Mouse (Mus musculus) urinary bladder, postnatal 4 days (tissue): ENCODE results near the gene Ip6k2.
A peak's percentile ranks its signal among the peaks of the same experiment; 100 is the strongest.

Experiments
- DNase-seq, 2 experiments: peaks; one replicate each; pipeline ENCODE4 v3.0.0; 2021 to 2022; ENCODE audit warnings: low spot score in 2 of 2

Gene Ip6k2

DNA sequence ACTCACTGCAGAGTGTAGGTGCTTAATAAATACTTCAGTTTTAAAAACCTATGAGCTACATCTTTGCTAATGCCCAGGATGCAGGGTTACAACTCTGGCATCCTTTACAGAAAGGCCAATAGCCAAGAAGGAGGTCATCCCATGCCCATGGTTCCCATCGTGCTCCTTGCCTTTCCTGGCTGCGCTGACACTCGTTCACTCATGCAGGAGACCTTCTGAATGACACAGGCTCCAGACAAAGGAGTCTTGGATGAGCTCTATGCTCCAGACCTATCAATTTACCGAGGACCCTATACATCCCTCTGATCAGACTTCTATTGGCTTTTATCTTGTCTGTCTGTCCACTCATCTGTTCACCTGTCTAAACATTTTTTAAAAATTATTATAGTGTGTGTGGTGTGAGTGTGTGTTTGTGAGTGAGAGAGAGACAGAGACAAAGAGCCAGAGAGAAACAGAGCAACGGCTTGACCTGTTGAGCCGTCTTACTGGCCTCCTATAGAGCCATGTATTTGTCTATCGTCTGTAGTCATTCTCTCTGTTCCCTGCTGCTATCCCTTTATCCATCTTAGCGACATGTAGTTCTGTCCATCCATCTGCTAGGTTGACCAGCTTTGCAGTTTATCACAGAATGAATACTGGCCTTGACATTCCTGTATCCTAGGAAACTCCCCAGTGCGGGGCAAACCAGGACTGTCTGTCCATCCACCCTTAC, 604 bp upstream of the Ip6k2 start:
- DNase-seq = no peak

DNA sequence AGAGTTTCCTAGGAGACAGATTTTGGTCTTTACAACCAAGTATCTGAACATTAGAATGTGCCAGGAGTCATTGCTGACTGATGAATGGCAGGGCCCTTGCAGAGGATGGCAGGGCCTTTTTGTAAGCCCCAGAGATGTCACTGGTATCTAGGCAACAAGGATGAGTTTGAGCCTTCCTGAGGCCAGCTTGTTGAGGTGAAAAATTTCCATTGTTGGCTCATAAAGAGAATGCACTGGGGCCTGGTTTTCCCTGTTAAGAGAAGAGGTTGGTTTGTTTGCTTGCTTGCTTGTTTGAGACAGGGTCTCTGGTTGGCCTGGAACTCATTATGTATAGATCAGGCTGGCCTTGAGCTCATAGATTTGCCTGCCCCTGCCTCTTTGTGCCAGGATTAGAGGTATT, 1.8 kb downstream of the Ip6k2 start:
- DNase-seq = no peak

DNA sequence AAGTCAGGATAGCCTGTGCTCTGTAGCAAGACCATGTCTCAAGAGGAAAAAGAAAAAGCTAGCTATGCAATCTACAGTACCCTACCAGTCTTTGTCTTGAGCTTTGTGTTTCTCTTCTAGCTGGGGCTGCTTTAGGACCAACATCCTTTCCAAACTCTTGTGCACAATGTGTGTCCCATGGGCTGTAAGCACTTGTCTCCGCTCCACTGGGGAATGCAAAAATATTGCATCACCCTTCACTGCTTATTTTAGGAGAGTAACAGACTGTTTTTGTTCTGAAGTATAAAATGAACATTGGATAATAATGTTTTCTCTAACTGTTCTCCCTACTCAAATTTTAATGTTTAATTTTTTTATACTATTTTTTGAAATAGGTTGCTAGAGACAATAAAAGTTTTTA, 2.9 kb downstream of the Ip6k2 start:
- no peak for DNase-seq

DNA sequence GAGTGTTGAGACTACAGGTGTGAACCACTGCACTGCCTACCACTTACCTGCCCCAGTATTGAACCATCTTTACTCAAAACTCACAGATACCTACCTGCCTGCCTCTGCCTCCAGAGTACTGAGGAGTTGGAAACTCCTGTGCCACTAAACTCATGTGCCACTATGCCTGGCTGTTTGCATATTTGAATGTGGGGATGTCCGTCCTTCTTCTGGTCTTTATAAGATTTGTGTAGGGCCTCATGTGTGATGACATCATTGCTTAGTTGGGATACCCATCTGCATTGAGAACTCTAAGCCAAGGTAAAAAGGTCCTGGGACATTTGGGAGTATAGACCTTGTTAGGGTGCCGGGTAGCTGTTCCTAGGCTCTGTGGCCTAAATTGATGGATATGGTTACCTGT, 3.5 kb downstream of the Ip6k2 start:
- DNase-seq = no peak

DNA sequence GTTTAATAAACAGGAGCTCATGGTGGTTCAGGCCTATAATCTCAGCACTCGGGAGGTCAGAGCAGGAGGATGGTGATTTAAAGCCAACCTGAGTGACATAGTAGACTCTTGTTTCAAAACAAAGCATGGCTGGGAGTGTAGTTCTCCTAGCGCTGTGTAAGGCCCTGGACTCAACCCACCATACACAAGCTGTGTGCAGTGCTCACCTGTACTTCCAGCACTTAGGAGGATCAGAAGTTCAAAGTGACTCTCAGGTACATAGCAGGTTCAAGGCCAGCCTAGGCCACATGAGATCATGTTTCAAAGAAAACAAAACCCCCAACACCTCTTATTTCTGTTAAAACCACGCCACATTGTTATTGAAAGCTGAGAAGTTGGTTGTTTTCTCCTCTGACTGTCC, 5.1 kb downstream of the Ip6k2 start:
- no peak for DNase-seq

DNA sequence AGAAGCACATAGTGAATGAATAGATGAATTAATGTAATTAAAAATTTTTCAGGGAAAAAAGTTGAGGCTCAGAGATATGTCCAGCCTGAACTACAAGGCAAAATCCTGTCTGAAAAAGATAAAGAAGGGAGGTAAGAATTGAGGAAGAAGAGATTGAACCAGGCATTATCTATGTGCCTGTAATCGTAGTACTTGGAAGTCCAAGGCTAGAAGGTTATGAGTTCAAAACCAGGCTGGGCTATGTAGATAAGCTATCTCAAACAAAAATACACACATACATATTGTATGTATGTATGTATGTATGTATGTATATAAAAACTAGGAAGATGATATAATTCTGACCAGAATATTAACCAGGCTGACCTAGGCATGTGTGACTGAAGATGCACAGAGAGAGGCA, 8.7 kb downstream of the Ip6k2 start:
- no peak for DNase-seq

DNA sequence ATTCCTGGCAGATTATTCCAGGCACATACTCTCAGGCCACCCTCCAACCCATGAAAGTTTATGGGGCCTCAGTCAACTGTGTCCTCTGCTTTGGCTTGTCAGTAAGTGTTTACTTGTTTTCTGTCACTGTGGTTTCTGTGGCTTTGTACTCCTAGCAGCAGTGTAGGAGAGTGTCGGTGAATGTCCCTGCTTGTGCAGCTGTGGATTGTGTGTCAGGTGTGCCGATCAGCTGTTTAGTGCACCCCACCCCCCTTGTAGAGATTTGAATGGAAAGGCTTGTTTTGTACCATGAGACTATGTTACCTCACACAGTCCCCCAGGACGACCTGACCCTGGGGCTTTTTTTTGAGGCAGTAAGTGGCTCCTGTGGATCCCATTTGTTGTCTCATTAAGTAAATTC, 9.1 kb downstream of the Ip6k2 start:
- no peak for DNase-seq

DNA sequence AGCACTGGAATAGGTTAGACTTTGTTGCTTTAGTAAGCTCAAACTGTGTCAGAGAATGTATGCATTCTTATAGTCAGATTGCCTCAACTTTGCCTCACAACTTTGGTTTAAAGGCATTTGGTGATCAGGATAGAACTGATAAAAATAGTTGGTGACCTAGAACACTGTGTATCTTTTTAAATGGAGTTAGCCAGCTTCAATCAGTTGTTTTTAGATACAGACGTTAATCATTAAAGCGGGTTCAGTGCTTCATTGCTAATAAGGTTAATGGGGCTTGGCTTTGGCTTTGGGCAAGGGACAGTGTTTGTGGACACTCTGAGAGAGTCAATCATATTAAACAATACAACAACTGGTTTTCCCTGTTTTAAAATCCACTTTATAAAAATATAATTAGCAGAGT, 11.7 kb downstream of the Ip6k2 start:
- DNase-seq = no peak

DNA sequence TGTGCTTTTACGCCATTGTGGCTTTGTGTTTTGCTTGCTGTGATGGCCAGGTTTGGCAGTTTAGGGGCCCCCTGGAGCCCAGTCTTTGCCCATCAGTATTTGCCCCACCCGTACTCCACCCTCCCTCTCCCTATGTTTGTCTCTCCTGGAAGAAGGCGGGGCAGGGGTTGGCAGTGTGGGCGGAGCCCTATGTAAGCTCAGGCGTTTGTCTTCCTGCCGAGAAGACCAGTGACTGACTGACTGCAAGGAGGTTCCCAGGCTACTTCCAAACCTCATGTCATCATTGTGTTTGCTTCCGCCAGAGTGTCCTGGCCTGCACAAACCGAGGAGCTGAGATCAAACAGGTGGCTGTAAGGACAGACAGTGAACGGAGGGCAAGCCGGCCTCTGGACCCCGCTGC, 12.2 kb downstream of the Ip6k2 start:
- no peak for DNase-seq

DNA sequence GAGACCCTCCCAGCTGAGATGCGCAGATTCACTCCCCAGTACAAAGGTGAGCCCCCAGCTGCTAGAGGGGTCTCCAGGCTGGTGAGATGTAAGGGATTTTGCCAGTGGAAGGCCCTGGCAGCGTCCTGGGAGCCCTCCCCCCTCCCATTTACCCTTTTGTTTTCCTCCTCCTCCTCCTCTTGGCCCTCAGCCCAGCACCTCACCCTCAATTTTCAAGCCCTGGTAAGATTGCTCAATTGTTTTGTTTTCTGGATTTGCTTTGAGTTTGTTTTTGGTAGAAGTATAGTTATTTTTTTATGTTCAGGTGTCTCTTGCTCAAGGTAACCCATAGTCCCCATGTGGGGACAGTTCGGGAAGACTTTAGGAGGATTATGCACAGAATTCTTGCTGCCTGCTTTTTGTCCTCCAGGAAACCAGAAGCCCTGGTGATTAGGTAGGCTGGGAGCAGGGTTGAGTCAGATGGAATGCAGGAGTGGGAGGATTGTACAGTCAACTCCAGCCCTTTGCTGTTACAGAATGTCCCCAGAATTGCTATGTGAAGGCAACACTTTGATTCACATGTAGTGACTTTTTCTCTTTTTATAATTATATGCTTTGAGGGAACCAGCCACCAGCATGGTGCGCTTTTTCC, 12.9 kb downstream of the Ip6k2 start:
- DNase-seq = no peak

DNA sequence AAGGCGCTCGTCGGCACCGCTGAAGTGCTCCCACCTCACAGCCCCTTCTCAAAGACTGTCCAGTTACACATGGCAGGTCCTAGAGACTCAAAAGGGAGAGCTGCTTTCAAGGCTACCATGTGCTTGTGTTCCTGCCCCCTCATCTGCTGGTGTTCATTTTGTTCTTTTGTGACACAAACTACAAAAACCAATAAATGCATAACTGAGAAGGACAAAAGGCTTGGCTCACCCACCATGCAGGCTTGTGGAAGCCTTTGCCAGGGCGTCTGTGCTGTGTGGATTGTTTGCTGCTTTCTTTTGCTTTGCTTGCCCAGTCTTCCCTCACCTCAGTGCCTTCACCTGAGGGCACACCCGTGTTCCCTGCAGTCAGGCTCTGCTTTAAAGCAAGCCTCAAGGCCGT, 13.9 kb downstream of the Ip6k2 start:
- no peak for DNase-seq

DNA sequence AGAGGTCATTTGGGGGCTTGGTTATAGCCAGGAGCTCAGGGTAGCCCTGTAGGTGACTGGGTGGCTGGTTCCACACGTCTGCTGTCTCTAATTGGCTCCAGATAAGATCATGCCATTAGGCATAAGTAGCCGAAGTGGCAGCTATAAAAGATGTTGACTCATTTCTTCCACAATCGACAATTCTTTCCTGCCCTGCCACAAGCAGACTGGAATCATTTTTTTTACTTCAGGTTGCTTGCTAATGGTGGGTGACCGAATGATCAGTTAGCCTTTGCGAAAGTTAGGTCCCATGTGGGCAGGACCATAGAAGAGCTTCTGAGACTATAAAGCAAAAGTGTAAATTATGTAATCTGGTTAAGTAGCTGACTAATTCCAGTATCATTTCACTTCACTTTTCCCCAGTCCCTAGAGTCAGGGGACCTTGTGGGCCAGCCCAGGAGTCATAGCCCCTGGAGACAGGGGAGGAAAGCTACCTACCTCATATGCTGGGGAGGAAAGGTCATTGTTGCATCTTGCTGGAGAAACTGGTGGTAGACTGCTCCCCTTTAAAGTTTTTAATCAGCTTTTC, 15.0 kb downstream of the Ip6k2 start:
- no peak for DNase-seq

DNA sequence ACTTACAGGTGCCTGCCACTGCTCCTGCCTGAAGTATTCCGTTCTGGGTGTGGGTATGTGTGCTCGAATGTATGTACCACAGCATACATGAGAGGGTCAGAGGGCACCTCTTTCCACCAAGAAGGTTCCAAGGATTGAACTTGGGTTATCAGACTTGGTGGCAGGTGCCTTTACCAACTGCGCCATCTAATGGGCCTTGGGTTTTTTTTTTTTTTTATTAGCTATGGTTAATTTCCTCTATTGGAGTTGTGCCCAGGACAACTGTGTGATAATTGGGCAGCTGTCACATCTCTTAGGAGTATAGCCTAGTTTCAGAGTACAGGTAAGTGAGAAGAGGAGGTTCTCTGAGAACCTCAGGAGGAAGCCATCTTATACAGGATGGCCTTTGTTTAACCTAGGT, 16.0 kb downstream of the Ip6k2 start:
- no peak for DNase-seq

DNA sequence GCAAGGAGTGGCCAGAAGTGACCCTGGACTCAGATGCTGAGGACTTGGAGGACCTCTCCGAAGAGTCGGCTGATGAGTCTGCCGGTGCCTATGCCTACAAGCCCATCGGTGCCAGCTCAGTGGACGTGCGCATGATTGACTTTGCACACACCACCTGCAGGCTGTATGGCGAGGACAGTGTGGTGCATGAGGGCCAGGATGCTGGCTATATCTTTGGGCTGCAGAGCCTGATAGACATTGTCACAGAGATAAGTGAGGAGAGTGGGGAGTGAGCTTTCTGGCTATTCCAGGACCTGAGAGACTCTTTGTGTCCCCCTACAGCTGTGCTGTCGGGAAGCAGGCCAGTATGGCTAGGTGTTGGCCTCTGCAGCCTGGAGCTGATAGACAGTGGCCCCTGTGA, 22.2 kb downstream of the Ip6k2 start:
- no peak for DNase-seq

DNA sequence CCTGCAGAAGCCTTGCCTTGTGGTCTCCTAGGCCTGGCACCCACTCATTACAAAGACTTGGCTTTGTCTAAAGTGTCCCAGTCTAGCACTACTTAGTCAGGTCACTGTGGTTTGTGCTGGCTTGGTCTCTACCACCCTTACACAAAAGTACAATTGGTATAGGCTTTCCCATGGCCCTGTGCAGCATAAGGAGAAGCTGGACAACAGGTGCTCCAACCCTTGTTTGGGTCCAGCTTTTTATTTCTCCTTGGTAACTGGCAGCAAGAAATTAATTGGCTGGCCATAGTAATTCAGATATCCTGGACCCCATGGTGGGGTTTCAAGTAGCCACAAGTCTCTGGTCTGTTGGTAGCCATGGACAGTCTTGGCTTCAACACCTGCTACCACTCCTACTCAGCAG, 22.8 kb downstream of the Ip6k2 start:
- no peak for DNase-seq

DNA sequence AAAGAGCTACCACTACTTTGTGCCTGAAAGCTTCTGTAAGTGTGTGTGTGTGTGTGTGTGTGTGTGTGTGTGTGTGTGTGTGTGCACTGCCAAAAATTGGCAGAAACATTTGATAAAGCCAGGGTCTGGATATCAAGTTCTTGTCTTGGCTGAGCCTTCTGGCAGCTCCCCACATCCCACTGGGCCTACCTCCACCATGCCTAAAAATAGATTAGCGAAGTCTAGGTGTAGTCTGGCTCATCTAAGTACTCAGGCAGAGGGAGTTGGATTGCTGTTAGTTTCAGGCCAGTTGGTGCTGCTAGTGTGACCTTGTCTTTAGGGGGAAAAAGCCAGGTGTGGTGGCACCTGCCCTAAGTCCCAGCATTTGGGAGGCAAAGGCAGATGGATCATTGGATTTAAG, 23.2 kb downstream of the Ip6k2 start:
- DNase-seq = no peak

DNA sequence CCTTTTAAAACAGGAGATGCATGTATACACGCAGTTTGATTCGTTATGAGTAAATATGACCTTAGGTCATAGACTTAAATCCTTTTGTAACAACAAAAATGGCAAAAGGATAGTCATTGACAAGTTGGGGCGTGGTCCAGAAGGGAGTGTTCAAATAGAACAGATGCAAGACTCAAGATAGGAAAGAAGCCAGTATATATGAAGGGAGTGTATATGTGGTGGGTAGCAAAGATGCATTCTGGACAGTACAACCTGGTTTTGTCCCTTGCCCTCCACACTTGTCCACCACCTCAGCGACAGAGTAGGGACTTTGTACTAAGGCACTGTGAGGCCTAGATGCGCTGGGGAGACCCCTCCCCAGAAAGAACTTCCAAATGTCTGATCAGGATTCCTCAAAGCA, 24.1 kb downstream of the Ip6k2 start:
- no peak for DNase-seq

DNA sequence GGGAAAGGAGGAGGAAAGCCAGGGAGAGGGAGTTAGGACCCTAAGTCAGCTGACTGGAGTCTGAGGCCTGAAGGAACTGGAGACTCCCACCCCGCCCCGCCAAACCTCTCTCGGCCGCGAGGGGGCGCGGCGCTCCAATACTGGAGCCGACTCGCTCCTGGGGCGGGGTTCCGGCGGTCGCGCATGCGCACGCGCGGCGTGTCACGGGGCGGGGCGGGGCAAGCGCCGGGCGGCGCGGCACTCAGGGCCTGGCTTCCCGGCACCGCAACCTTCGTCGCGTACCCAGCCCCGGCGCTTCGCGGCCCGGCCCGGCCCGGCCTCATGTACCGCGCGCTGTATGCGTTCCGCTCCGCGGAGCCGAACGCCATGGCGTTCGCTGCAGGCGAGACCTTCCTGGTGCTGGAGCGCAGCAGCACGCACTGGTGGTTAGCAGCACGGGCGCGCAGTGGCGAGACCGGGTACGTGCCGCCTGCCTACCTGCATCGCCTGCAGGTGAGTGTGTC, 24.6 kb downstream of the Ip6k2 start, which contains the start of gene Nckipsd:
Gene Nckipsd (plus strand): TSS at position 206 of the 503 bp plus-strand sequence.
- DNase-seq = peak; percentile 93 to 97

DNA sequence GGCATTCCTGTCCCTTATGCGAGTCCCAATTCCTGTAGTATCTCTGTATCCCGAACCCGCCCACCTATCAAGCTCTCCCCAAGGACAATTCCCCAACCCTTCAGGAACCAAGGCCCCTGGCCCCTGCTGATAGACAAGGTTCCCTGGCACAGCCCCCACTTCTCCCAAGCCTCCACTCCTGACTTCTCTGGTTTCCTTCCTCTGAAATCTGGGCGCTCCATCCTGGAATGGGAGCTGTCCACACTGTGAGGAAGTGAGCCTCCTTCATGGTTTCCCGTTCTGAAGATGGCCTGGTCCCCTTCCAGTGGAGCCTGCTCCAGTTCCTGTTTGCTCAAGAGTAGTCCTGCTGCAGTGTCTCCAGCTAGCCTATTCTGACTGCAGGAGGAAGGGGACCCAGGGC, 25.6 kb downstream of the Ip6k2 start:
- DNase-seq = no peak

DNA sequence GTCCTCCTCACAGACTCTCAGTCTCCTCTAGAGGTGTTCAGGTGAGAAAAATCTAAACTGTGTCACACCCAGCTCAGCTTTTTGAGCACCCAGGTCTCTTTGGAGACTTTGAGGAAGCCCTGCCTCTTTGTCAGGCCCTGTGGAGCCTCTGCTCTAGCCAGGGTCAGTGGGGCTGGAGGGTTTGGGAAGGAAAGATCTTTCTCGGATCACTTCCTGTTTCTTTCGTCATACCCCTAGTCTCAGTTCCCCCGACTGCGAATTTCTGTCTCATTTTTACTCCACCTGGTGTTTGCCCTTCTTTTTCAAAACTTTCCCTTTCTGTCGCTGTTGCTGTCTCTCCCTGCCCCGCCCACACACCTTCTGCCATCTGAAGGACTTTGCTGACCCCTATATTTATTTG, 26.1 kb downstream of the Ip6k2 start:
- no peak for DNase-seq

DNA sequence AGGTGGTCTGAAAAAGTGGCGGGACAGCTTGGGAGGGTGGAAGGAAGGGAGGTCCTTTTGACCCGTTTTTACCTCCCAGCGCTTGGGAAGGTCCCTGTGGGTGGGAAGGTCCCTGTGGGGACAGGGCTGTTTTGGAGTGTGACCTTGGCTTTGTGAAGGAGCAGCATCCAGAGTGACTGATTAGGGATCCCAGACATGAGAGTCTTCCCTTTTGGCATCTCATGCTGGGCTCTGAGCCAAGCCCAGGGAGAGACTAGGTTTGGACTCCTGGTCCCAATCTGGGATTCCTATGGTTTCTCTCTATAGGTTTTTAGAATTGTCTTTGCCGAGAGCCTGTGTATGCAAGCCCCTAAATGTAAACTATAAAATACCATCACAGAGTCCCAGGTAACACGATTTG, 26.9 kb downstream of the Ip6k2 start:
- no peak for DNase-seq

DNA sequence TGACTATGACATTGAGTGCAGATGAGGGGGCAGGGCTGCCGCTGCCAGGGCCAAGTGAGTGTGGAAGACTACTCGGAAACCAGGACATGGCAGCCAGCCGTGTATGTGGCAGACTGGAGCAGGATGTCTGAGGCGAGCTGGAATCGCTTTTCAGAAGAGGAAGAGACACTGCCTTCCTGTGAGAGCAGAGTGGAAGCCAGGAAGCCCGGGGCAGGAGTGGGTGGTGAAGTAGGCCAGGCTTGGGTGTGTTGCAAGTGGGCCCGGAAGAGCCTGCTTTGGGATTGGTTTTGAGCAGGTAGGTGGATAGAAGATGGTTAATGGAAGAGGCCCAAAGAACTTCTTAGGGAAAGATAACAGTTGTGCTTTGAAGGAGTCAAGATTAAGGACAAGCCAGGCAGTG, 32.0 kb downstream of the Ip6k2 start:
- DNase-seq = no peak

DNA sequence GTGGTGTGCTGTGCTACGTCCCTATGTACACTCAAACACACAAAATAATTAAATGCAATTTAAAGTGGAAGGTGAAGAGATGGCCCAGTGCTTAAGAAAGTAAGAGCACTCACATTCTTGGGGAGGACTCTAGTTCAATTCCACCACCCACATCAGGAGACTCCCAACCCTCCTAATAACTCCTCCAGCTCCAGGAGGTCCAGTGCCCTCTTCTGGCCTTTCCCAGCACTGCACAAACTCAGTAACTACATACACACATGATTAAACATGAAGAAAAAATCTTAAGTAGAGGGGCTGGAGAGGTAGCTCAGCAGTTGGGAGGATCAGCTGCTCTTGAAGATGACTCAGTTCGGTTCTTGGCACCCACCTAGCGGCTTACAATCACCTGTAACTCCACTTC, 35.9 kb downstream of the Ip6k2 start:
- no peak for DNase-seq
